Mouse (Mus musculus) heart, adult 11 months (tissue): ENCODE results near the gene Gpbp1.

Experiments used
- DNase-seq: peaks from one replicate; pipeline ENCODE4 v3.0.0; 2022

Gene Gpbp1

GRCm38 (mm10) chr13:111461424-111461823 is 28.5 kb downstream of the Gpbp1 start:
- DNase-seq = no peak

DNA sequence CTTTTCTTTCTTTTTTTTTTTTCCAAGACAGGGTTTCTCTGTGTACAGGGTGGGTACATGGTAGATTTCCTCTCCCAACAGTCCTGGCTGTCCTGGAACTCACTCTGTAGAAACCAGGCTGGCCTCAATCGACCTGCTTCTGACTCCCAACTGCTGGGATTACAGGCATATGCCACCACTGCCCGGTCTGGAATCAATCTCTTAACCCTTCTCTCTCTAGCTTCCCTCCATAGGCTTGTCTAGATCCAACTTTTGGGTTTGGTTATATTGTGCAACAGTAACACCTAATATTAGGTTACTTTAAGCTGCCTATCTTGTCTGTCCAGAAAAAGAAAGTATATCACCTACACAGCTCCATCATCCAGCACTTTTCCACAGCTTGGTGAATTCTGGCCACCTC is 33.1 kb downstream of the Gpbp1 start:
- DNase-seq = no peak

DNA sequence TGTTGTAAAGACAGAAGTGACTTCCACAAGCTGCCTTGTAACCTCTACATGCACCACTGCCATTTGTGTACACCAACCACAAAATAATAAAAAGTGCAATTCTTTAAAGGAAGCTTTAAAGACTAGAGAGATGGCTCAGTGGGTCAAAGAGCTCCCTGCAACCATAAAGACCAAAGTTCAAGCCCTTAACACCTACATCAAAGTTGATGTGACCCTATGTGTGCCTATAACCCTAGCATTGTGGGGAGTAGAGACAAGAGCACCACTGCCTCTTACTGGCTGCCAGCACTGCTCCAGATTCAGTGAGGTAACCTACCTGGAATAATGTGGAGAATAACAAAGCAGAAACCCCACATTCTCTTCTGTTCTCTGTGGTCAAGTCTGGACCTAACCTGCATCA is 45.6 kb downstream of the Gpbp1 start:
- no peak for DNase-seq

GRCm38 (mm10) chr13:111431174-111431573 is 58.7 kb downstream of the Gpbp1 start:
- DNase-seq = no peak

GRCm38 (mm10) chr13:111421330-111421729 is 68.6 kb downstream of the Gpbp1 start:
- no peak for DNase-seq

- no peak for DNase-seq
Observed at GRCm38 (mm10) chr13:111418087-111418486, 71.8 kb downstream of the Gpbp1 start.

DNA sequence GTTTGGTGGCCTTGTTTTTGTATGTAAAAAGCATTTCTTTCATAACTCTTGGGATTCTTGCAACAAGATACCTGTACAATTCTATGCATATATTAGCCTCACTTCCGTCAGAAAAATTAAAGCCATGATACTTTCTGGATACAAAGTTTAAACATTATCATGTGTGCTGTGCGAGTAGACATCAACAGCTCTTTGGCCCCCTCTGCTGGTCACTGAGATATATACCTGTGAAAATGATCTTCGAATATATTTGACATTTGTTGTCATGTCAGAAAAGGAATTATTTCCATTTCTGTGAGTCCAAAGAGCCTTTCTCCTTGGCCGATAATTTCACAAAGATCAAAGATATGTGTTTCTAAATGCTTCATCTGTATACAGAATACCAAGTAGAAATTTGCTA is 76.8 kb downstream of the Gpbp1 start:
- DNase-seq = no peak

GRCm38 (mm10) chr13:111410831-111411230 is 79.1 kb downstream of the Gpbp1 start:
- no peak for DNase-seq

DNA sequence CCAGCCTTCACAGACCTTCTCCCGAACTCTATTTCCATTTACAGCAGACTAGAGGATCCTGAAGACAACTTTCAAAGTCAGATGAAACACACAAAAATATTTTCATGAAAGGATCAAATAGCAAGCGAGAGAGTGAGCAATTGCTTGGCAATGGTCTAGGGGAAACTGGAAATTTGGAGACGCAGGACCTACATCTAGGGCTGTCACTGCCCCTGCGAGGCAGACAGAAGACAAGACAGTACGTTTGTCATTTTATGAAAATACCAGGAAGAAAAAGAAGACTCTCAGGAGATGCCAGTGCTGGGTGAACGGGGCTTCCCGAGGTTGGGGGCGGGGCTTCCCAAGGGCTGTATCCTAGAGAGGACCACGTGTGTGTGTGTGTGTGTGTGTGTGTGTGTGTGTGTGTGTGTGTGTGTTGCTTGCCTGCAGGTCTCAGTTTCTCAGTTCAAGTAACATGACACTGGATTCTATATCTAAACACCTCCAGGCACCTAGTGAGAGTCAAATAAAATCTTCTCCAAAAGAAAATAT is 83.0 kb downstream of the Gpbp1 start:
- no peak for DNase-seq

DNA sequence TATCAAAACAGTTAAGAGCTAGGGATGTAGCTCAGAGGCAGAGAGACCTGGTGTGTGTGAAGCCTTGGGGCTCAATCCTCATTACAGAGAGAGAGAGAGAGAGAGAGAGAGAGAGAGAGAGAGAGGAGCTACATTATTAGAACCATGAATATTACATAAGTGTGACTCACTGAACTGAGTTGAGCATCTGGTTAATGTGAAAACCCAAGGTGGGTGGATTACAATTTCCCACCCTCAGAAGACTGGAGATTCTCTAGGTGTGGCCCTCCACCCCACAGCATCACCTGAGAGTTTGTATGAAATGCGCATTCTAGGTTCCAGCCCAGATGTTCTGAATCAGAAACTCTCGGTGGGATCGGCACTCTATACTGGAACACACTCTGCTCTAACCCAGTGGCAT is 84.0 kb downstream of the Gpbp1 start:
- no peak for DNase-seq

GRCm38 (mm10) chr13:111397600-111398151 is 92.2 kb downstream of the Gpbp1 start:
- peak; percentile 55 for DNase-seq

- DNase-seq = peak; percentile 35
Observed at GRCm38 (mm10) chr13:111397061-111397460, 92.8 kb downstream of the Gpbp1 start.

DNA sequence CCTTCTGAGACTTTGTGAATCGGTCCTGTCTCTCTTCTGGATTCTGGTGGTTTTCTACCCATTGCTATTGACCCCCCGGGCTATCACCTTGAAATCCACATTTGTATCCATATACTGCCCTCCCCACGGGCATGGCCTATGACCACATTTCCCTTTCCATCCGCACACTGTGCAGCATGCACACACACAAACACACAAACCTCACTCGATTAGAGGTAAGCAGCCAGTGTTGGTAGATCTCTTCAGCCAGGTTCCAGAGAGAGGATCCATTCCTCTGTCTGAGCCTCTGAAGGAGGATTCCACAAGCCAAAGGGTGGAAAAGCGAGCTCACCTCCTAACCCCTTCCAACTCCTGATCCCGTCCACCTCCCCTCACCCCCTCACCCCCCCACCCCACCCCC is 94.4 kb downstream of the Gpbp1 start:
- DNase-seq = peak; percentile 55

DNA sequence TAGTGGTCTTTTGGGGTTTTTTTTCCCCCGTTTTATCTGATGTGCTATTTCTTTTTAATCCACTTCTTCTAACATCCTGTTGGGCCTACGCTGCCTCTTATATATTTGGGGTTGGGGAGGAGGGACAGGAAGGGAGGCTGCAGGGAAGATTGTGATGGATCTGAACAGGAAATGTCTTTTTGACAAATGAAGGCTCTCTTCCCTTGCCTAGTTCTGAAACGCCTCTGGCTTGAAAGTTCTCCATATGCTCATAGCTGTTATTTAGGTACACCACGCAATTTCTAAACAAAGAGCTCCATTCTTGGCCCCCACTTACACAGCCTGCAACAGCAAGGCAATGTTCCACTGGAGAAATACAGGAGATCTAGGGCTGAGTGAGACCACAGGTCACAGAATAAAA is 95.0 kb downstream of the Gpbp1 start:
- no peak for DNase-seq

DNA sequence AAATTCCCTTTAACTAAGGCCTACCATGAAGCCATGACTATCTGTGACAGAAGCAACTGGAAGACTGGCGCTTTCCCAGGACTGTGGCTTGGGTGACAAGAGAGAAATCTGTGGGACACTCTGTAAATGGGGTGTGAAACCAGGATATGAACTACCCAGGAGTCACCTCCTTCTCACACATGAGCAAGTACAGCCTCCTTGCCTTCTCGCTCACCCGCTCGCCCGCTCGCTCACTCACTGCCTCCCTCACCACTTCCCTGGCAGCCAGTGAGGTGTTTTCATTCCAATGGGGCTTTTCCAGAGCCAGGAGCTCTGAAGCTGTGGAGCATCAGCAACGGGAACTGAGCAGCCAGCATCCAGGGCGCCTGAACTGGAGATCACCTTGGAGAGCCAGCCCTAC is 95.6 kb downstream of the Gpbp1 start:
- DNase-seq = no peak

DNA sequence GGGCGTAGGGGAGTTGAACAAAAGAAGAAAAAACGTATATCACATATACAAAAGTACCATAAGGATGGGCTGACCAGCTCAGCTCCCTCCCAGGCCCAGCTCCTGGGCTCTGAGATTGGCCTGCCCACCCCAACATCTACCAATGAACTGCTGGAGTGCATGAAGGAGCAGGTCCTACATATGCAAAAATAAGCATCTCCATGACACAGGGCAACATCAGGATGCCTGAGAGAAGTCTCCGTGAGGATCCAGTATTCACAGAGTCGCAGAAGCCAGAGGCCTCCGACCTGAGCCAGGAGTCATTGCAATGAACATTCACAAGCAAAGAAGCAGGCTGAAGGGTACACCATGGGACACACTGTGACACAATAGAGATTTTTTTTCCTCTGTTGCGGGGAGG is 96.5 kb downstream of the Gpbp1 start:
- no peak for DNase-seq

GRCm38 (mm10) chr13:111391426-111391825 is 98.5 kb downstream of the Gpbp1 start:
- no peak for DNase-seq

DNA sequence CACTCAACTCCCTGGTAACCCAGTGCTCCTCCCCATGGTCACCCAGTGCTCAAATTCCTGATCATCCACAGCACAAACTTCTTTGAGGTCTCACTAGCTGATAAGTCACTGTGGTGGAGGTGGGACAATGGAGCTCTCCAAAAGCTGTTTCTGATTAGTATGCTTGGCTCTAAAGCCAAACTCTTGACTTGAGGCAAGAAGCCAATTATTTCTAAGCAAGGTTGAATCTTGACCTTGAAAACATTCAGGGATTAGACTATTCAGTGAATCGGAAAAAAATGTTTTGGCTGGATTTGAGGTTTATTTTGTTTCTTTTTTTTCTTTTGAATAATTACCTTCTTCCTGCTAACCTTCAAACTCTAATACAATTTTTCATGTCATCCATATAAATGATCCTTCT is 98.9 kb downstream of the Gpbp1 start:
- DNase-seq = no peak

- DNase-seq = peak; percentile 61
Observed at GRCm38 (mm10) chr13:111384011-111384985, 105.6 kb downstream of the Gpbp1 start.
